Mouse (Mus musculus): ENCODE data around the gene Prss8. TPM values are rescaled to one million over a fixed set of nuclear protein-coding genes. Genes with fewer than 3 reads are reported as not detected.
"Not testable (repeated sequence)": the region's sequence is repeated elsewhere in the genome, so short reads cannot be mapped to it uniquely, and the experiment has no call there.

The Prss8 gene
- polyA plus RNA-seq, 1 experiment from 2014 or later, result 5.8 TPM

DNA sequence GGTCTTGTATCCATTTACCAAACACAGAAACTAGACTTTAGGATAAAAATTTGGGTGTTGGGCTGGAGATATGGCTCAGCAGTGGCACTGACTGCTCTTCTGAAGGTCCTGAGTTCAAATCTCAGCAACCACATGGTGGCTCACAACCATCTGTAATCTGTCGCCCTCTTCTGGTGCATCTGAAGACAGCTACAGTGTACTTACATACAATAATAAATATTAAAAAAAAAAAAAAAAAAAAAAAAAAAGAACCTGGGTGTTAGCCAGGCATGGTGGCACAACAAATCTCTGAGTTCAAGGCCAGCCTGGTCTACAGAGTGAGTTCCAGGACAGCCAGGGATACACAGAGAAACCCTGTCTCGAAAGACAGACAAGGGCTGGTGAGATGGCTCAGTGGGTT is 12.2 kb upstream of the Prss8 start:
- not testable (repeated sequence) for H3K9me3 ChIP-seq (replicated peaks); H3K4me2 ChIP-seq

DNA sequence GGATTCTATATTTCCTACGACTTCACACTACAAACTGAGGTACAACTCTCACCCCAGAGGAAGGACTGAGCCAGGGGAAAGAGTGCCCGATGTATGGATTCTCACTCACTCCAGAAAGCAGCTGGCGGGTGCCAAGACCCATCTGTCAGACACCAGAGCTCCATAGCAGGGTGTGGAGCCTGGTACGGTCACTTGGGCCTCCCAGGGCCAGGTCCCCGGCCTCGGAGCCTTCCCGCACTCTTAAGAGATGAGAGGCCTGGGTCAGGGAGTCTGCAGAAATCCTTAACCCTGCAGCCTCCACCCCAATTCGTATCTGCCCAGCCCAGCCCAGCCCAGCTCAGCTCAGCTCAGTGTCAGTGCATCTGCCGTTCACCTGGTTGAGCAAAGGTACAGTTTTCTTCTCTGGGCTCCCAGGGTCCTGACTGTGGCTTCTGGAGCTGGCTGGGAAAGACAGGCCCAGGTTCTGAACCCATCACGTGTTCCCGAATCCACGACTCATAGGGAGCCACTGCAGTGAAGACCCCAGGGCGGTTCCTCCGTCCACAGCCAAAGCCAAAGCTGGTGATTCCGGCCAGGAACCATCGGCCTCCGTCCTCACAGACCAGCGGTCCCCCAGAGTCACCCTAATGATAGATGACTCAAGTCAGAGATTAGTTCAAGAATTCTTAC is 6.4 kb upstream of the Prss8 start:
- Histone ChIP-seq H3K9ac (peak overlapping the region; percentile 86), H3K4me2 (peak overlapping the region; percentile 100), H3K27me3 (no peaks in the 10 kb centered on the region), H3K4me1 (replicated peaks) (peaks cover 44% of the 10 kb centered on the region), H3K36me3 (no peaks in the 10 kb centered on the region), H3K4me3 (replicated peaks) (peak overlapping the region; percentile 77), H3K9me3 (replicated peaks) (no peaks in the 10 kb centered on the region), H3K27ac (no peak overlapping the region)
- ATAC-seq (ENCODE audit: low read depth) (no peak), DNase-seq (no peak)
- WGBS (ENCODE audit: insufficient replicate concordance), result 55% methylated on average over 18 of the region's 18 CpGs

More for the DNA sequence above, 12.2 kb upstream of the Prss8 start:
- not testable (repeated sequence) for DNase-seq; H3K36me3 ChIP-seq; H3K4me3 ChIP-seq (replicated peaks); ATAC-seq (ENCODE audit: low read depth); H3K27ac ChIP-seq; H3K9ac ChIP-seq; H3K4me1 ChIP-seq (replicated peaks)
- 37% methylated on average over 2 of the region's 2 CpGs for WGBS (ENCODE audit: insufficient replicate concordance)
- peaks cover 39% of the 10 kb centered on the region for H3K27me3 ChIP-seq

DNA sequence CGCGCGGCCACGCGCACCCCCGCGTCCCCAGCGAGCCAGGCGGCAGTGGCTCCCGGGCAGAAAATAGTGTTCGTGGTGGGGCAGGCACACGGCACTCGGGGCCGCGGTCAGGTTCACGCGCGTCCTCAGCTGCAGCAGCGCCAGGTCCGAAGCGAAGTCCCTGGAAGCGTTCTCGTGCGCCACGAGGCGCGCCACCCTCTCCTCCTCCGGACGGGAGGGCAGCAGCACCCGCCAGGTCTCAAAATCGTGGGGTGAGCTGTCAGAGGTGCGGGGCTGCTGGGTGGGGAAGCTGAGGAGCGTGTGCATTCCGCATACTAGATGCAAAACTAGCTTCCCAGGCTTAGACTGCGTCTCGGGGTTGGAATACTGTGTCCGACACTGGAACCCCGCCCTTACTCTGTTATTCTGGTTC is 5.8 kb upstream of the Prss8 start:
- Histone ChIP-seq H3K9ac (peak overlapping the region; percentile 86), H3K9me3 (replicated peaks) (no peaks in the 10 kb centered on the region), H3K4me1 (replicated peaks) (peaks cover 47% of the 10 kb centered on the region), H3K36me3 (no peaks in the 10 kb centered on the region), H3K4me3 (replicated peaks) (peak overlapping the region; percentile 77), H3K27ac (peak overlapping the region; percentile 41; the same call in 1 of the 2 replicates), H3K4me2 (peak overlapping the region; percentile 100), H3K27me3 (no peaks in the 10 kb centered on the region)
- ATAC-seq (ENCODE audit: low read depth) (peak; percentile 29), DNase-seq (no peak)
- under 1% methylated on average over 38 of the region's 38 CpGs for WGBS (ENCODE audit: insufficient replicate concordance)

DNA sequence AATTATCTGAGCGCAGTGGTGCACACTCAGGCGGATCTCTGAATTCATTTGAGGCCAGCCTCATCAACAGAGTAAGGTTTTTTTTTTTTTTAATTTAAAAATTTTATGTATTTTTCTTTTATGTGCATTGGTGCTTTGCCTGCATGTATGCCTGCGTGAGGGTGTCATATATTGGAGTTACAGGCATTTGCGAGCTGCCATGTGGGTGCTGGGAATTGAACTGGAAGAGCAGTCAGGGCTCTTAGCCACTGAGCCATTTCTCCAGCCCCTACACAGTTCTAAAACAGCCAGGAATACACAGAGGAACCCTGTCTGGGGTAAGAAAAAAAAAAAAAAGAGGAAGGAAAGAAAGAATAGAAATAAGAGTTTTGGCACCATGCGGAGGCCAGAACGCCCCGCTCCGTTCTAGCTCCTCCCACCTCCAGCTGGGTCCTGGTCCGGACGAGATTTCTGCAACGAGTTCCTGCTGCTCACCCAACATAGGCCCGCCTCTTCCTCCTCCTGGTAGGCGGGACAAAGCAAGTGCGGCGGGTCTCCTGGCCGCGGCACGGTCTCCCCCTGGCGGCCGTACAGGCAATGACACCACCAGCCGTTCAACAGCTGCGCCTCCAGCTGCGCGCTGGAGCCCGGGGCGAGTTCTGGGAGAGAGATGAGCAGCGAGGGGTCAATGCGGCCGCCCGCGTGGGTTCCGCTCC is 5.3 kb upstream of the Prss8 start:
- ATAC-seq (ENCODE audit: low read depth), result peak; percentile 93
- peak overlapping the region; percentile 100 for H3K4me2 ChIP-seq
- H3K9me3 ChIP-seq (replicated peaks), result no peaks in the 10 kb centered on the region
- WGBS (ENCODE audit: insufficient replicate concordance), result 7% methylated on average over 32 of the region's 32 CpGs
- H3K27me3 ChIP-seq, result no peaks in the 10 kb centered on the region; the same call in 1 of the 2 replicates
- H3K27ac ChIP-seq, result peak overlapping the region; percentile 41; the same call in 1 of the 2 replicates
- no peaks in the 10 kb centered on the region for H3K36me3 ChIP-seq
- peak overlapping the region; percentile 86 for H3K9ac ChIP-seq
- peak overlapping the region; percentile 77 for H3K4me3 ChIP-seq (replicated peaks)
- DNase-seq, result peak; percentile 94
- H3K4me1 ChIP-seq (replicated peaks), result peaks cover 53% of the 10 kb centered on the region

DNA sequence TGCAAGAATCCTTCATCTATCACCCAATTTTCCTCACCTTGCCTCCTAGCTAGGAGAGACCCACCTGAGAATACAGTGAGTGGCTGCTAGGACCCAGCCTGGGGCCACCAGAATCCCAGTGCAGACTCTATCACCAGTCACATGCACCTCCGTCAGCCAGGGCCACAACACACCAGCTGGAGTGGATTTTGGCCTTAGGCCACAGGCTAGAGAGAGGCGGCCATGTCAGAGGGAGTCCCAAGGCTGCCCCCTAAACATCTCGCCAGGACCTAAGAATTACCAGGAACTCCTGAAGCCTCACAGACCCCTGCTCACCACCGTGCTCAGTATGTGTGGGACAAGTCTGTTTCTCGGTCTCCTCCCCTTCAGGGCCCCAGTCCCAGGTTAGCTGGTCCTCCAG is 4.2 kb upstream of the Prss8 start:
- Histone ChIP-seq H3K4me1 (replicated peaks) (peaks cover 64% of the 10 kb centered on the region), H3K9me3 (replicated peaks) (no peaks in the 10 kb centered on the region), H3K27ac (no peak overlapping the region), H3K4me3 (replicated peaks) (no peak overlapping the region), H3K4me2 (no peak overlapping the region), H3K27me3 (no peaks in the 10 kb centered on the region; the same call in 1 of the 2 replicates), H3K36me3 (no peaks in the 10 kb centered on the region), H3K9ac (0 out of 2 replicates have a peak overlapping the region, but pooled peaks have one; percentile 86)
- 73% methylated on average over 5 of the region's 5 CpGs for WGBS (ENCODE audit: insufficient replicate concordance)
- DNase-seq (no peak), ATAC-seq (ENCODE audit: low read depth) (no peak)

DNA sequence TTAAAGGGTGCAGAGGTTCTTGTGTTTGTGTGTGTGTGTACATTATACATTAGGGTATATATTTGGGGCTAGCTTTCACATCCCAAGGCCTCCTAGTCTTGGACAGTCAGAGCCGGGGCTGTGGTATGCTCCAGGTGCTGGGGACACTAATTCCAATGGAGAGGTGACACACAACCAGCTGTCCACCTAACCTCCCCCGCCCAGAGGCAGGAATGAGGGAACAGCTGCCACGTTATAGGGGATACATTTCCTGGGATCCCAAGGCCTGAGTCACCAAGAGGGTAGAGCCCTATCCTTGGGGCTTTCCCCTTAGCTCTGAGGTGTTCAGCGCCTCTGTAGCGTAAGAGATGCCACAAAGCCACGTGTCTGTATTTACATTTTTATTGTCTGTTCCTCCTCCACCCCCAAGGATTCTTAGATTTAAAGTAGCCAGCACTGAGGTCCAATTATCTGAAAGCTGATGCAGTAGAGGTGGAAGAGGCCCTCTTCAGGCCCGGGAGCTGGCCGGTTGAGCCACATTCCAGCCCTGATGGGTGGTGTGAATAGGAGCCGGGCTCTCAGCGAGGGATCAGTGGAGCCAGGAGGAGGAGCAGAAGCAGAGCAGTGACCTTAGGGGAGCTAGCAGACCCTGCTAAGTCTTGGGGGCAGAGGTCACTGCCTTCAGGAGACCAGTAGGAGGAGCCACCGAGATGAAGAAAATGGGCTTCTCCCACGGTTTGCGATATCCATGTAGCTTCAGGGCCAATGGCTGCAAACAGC is 2.5 kb upstream of the Prss8 start:
- ATAC-seq (ENCODE audit: low read depth) (no peak), DNase-seq (no peak)
- Histone ChIP-seq H3K9ac (no peak overlapping the region), H3K4me3 (replicated peaks) (no peak overlapping the region), H3K36me3 (no peaks in the 10 kb centered on the region), H3K4me2 (peak overlapping the region; percentile 24; the same call in 1 of the 2 replicates), H3K4me1 (replicated peaks) (peaks cover 70% of the 10 kb centered on the region), H3K27ac (peak overlapping the region; percentile 51), H3K27me3 (no peaks in the 10 kb centered on the region; the same call in 1 of the 2 replicates), H3K9me3 (replicated peaks) (no peaks in the 10 kb centered on the region)
- 44% methylated on average over 13 of the region's 13 CpGs for WGBS (ENCODE audit: insufficient replicate concordance)

DNA sequence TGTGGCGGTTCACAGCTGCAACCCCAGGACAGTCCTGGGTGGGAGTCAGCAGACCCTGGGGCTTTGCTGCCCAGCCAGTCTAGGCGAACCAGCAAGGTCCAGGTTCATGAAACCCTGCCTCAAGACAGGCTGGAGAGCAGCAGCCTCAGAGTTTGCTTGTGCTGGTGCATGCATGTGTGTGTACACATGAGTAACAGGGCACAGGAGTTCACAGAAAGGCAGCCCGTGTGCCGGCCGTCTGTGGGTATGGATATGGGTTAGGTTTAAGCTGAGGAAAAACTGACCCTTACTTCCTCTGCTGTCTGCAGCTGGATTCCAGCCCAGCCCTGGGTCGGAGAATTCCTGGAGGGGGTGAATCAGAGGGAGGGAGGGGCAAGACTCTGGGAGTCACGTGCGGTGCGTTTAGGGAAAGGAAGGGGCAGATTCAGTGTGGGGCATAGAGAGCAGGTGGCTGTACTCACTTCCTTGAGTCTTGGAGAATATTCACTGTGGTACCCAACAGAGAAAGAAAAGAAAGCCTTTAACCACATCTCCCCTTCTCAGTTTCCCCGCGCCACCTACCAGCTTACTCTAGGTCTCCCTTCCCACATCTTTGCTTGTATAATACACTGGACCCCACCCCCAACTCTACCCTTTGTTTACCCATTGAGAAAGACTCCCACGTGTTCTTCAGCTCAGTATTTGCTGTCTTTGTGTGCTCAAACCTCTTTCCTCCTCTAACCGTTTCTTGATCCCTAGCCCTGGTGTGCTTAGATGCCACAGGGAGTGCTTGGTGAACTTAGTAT is 1.6 kb upstream of the Prss8 start:
- no peak for DNase-seq

DNA sequence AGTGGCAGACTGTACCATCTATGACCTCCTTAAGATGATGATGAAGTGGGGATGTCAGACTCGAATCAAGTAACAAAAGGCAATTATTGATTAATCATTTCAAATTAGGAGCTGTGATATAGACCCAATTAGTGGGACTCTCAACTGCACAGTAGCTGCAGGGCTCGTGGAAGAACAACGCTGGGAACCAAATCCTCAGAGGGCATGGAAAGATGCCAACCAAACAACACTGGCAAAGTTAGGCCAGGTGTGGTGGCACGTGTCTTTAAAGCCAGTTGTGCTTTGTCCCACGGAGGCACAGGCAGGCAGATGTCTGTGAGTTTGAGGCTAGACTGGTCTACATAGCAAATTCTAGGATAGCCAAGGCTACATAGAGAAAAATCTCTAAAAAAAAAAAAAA is 732 bp upstream of the Prss8 start:
- ATAC-seq (ENCODE audit: low read depth), result no peak
- H3K4me3 ChIP-seq (replicated peaks), result no peak overlapping the region
- no peak overlapping the region for H3K27ac ChIP-seq
- no peak for DNase-seq
- H3K9ac ChIP-seq, result no peak overlapping the region
- H3K27me3 ChIP-seq, result no peaks in the 10 kb centered on the region; the same call in 1 of the 2 replicates
- H3K4me2 ChIP-seq, result no peak overlapping the region
- no peaks in the 10 kb centered on the region for H3K9me3 ChIP-seq (replicated peaks)
- WGBS (ENCODE audit: insufficient replicate concordance), result 79% methylated on average over 5 of the region's 5 CpGs
- peaks cover 14% of the 10 kb centered on the region for H3K36me3 ChIP-seq
- peaks cover 62% of the 10 kb centered on the region for H3K4me1 ChIP-seq (replicated peaks)

More for the DNA sequence above, 1.6 kb upstream of the Prss8 start:
- ATAC-seq (ENCODE audit: low read depth), result no peak
- Histone ChIP-seq H3K9ac (no peak overlapping the region), H3K9me3 (replicated peaks) (no peaks in the 10 kb centered on the region), H3K4me3 (replicated peaks) (no peak overlapping the region; the same call in 1 of the 2 replicates), H3K4me1 (replicated peaks) (peaks cover 71% of the 10 kb centered on the region), H3K36me3 (peaks cover 6% of the 10 kb centered on the region), H3K27me3 (no peaks in the 10 kb centered on the region; the same call in 1 of the 2 replicates), H3K4me2 (peak overlapping the region; percentile 34), H3K27ac (peak overlapping the region; percentile 51)
- 56% methylated on average over 13 of the region's 13 CpGs for WGBS (ENCODE audit: insufficient replicate concordance)

DNA sequence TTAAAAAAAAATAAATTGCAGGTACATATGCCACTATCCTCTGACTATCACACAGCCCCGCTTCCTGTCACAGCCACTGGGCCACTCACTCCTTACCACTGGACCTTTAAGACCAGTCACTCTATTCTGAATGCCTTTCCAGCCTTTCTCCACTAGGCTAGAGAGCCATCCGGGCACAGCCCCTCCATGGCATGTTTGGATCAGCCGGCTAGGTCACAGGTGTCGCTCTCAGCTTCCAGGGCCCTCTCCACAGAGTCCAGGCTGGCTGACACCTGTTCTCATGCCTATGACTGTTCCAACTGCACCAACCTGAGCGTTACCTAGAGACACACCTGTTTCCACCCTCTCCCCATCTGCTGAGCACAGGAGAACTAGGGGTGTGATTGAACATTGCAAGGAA is 1.3 kb downstream of the Prss8 start:
- WGBS (ENCODE audit: insufficient replicate concordance), result 57% methylated on average over 5 of the region's 5 CpGs
- peaks cover 30% of the 10 kb centered on the region for H3K36me3 ChIP-seq
- peaks cover 56% of the 10 kb centered on the region for H3K4me1 ChIP-seq (replicated peaks)
- H3K4me3 ChIP-seq (replicated peaks), result peak overlapping the region; percentile 46; the same call in 1 of the 2 replicates
- H3K27me3 ChIP-seq, result no peaks in the 10 kb centered on the region; the same call in 1 of the 2 replicates
- DNase-seq (no peak), ATAC-seq (ENCODE audit: low read depth) (no peak)
- H3K9me3 ChIP-seq (replicated peaks), result no peaks in the 10 kb centered on the region
- 0 out of 2 replicates have a peak overlapping the region, but pooled peaks have one; percentile 66 for H3K9ac ChIP-seq
- H3K4me2 ChIP-seq, result peak overlapping the region; percentile 55
- H3K27ac ChIP-seq, result no peak overlapping the region

DNA sequence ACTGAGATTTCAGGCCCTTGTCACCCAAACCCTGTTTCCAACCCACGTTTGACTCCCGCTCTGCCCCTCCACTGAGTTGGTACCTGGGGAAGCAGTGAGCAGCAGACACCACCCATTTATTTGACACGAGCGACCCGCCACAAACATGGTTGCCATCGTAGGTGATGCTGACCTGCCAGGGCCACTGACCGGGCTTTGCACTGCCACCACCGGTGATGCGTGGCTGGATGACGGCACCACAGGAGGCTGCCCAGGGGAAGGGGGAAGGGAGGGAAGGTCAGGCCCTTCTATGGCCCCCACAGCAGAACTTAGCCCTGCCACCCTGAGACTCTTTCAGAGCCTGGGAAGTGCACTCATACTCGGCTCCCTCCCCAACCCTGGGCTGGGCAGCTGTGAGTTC is 2.2 kb downstream of the Prss8 start:
- Histone ChIP-seq H3K4me2 (no peak overlapping the region), H3K27ac (no peak overlapping the region), H3K4me3 (replicated peaks) (no peak overlapping the region), H3K9me3 (replicated peaks) (no peaks in the 10 kb centered on the region), H3K4me1 (replicated peaks) (peaks cover 56% of the 10 kb centered on the region), H3K27me3 (no peaks in the 10 kb centered on the region; the same call in 1 of the 2 replicates), H3K36me3 (peaks cover 36% of the 10 kb centered on the region), H3K9ac (no peak overlapping the region)
- ATAC-seq (ENCODE audit: low read depth), result no peak
- WGBS (ENCODE audit: insufficient replicate concordance), result 86% methylated on average over 11 of the region's 11 CpGs
- no peak for DNase-seq

Measured in liver, embryonic 13.5 days (tissue).